34 mouse cellular contexts compared by ENCODE assay signal in genomic region chr5:115485489-115486205, GRCm38 (mm10). TPM values are rescaled to one million over a fixed set of nuclear protein-coding genes. Genes with fewer than 3 reads are reported as not detected.
DNase-seq lines count a peak whose midpoint lies in the region; ATAC-seq lines count a peak whose summit lies in the region.
"Had no signal": no experiment of that assay in that cellular context is flagged by ENCODE, and none has a peak within 500 bp of the region (broad histone marks: within the 10 kb centered on the region; RNA-seq: fewer than 3 reads in every experiment).

No protein-coding gene starts in this region.

- H3K27me3 ChIP-seq in liver, embryonic 13.5 days = no peaks in the 10 kb centered on the region
- no peaks in the 10 kb centered on the region for H3K27me3 ChIP-seq in liver, embryonic 11.5 days (replicated peaks; ENCODE audit: control insufficient read depth, insufficient read depth, low read length)
- H3K27me3 ChIP-seq in kidney, embryonic 15.5 days = no peaks in the 10 kb centered on the region
- H3K27me3 ChIP-seq: CH12.LX; embryonic facial prominence, embryonic 15.5 days had no signal

- no peak overlapping the region for H3K27ac ChIP-seq in liver, embryonic 13.5 days
- H3K27ac ChIP-seq in liver, embryonic 11.5 days (ENCODE audit: low read depth, low read length) = no peak overlapping the region
- H3K27ac ChIP-seq in kidney, embryonic 15.5 days = peak overlapping the region; percentile 54
- H3K27ac ChIP-seq: embryonic facial prominence, embryonic 10.5 days; hindbrain, embryonic 12.5 days; limb, embryonic 12.5 days; midbrain, embryonic 12.5 days had no signal

- peak; percentile 67 for DNase-seq in cerebellum, adult 9-10 months
- DNase-seq in cerebellum, postnatal 4 days (ENCODE audit: low spot score in 2 of 2) = no peak
- DNase-seq in liver, embryonic 13.5 days = no peak
- DNase-seq in liver, embryonic 11.5 days (ENCODE audit: low spot score) = no peak
- no peak for DNase-seq in spleen, postnatal 36 days (ENCODE audit: low spot score in 2 of 2)
- no peak for DNase-seq in left cerebral cortex, postnatal 14 days (ENCODE audit: low spot score in 2 of 2)
- DNase-seq: adrenal gland, adult 2 months; cerebellum, postnatal 10 days; gastrocnemius, postnatal 14 days; heart, postnatal 36 days; liver, postnatal 0 days; lung, postnatal 36 days; right cerebral cortex, postnatal 4 days had no signal

- no peaks in the 10 kb centered on the region for H3K36me3 ChIP-seq in liver, embryonic 13.5 days
- H3K36me3 ChIP-seq in liver, embryonic 11.5 days (ENCODE audit: control insufficient read depth, insufficient read depth, low read length) = no peaks in the 10 kb centered on the region
- H3K36me3 ChIP-seq in kidney, embryonic 15.5 days = no peaks in the 10 kb centered on the region
- H3K36me3 ChIP-seq: embryonic facial prominence, embryonic 15.5 days; hindbrain, embryonic 12.5 days; limb, embryonic 12.5 days; midbrain, embryonic 12.5 days; neural tube, embryonic 13.5 days had no signal

- peaks cover 37% of the 10 kb centered on the region for H3K4me1 ChIP-seq in liver, embryonic 13.5 days (replicated peaks)
- H3K4me1 ChIP-seq in liver, embryonic 11.5 days (replicated peaks; ENCODE audit: control insufficient read depth, insufficient read depth, low read length) = peaks cover 7% of the 10 kb centered on the region; the same call in 1 of the 2 replicates
- H3K4me1 ChIP-seq in kidney, embryonic 15.5 days = peaks cover 39% of the 10 kb centered on the region

- no peak overlapping the region for H3K9ac ChIP-seq in liver, embryonic 13.5 days
- no peak overlapping the region for H3K9ac ChIP-seq in liver, embryonic 11.5 days (ENCODE audit: low read depth, low read length)
- H3K9ac ChIP-seq in kidney, embryonic 15.5 days = no peak overlapping the region
- H3K9ac ChIP-seq: hindbrain, embryonic 12.5 days; midbrain, embryonic 12.5 days had no signal

- no peaks in the 10 kb centered on the region for H3K9me3 ChIP-seq in liver, embryonic 13.5 days (replicated peaks)
- H3K9me3 ChIP-seq in liver, embryonic 11.5 days (ENCODE audit: control insufficient read depth, low read length) = no peaks in the 10 kb centered on the region
- H3K9me3 ChIP-seq in kidney, embryonic 15.5 days (replicated peaks) = no peaks in the 10 kb centered on the region
- H3K9me3 ChIP-seq: embryonic facial prominence, embryonic 10.5 days; embryonic facial prominence, embryonic 15.5 days; forebrain, embryonic 13.5 days; hindbrain, embryonic 12.5 days; limb, embryonic 12.5 days; midbrain, embryonic 12.5 days; neural tube, embryonic 13.5 days had no signal

- no peak for ATAC-seq in liver, embryonic 13.5 days (ENCODE audit: low read depth)
- no peak for ATAC-seq in liver, embryonic 11.5 days (replicated peaks; ENCODE audit: low FRiP score)
- no peak for ATAC-seq in kidney, embryonic 15.5 days (replicated peaks; ENCODE audit: low FRiP score)
- ATAC-seq: activated CD4-positive, CD25-positive, alpha-beta regulatory T cell, adult 4 months; forebrain, embryonic 13.5 days; intestine, embryonic 16.5 days; liver, postnatal 0 days had no signal

- intact Hi-C loops in left cerebral cortex, postnatal 14 days (cut with DNase I) = no loop called here

- 81% methylated on average over 18 of the region's 18 CpGs for WGBS in liver, embryonic 13.5 days (ENCODE audit: insufficient replicate concordance)
- WGBS in liver, embryonic 11.5 days = 88% methylated on average over 18 of the region's 18 CpGs
- 64% methylated on average over 18 of the region's 18 CpGs for WGBS in kidney, embryonic 15.5 days

- H3K4me3 ChIP-seq in liver, embryonic 13.5 days (replicated peaks) = no peak overlapping the region
- no peak overlapping the region for H3K4me3 ChIP-seq in liver, embryonic 11.5 days (ENCODE audit: low read depth, low read length)
- H3K4me3 ChIP-seq in kidney, embryonic 15.5 days (replicated peaks) = no peak overlapping the region

- H3K4me2 ChIP-seq in liver, embryonic 13.5 days = 0 out of 2 replicates have a peak overlapping the region, but pooled peaks have one; percentile 0
- no peak overlapping the region for H3K4me2 ChIP-seq in liver, embryonic 11.5 days
- no peak overlapping the region for H3K4me2 ChIP-seq in kidney, embryonic 15.5 days

RNA-seq across cellular contexts. Expression of gene Sirt4, which starts 1.1 kb away (rescaled TPM):
- polyA plus RNA-seq in liver, embryonic 13.5 days (2015; fragmentation: Nextera tagmentation; extraction: Ambion mirVana) = 5.6 and 6.1 TPM in 2 replicates
- 14.8 and 15.2 TPM in 2 replicates for polyA plus RNA-seq in liver, embryonic 11.5 days (2014; fragmentation: Nextera tagmentation; extraction: Ambion mirVana)
- 24.6 and 25.0 TPM in 2 replicates for polyA plus RNA-seq in kidney, embryonic 15.5 days (2015; fragmentation: Nextera tagmentation; extraction: Ambion mirVana)
- 10 to 100 TPM; 27.4 to 27.7 TPM for total RNA-seq in left cerebral cortex, postnatal 14 days (2021)

RNA-seq across cellular contexts. Expression of gene Pla2g1b, which starts 19.6 kb away (rescaled TPM):
- 0.35 TPM in 1 of 2 replicates, not detected in the other for polyA plus RNA-seq in liver, embryonic 13.5 days (2015; fragmentation: Nextera tagmentation; extraction: Ambion mirVana)
- 0.89 and 1.2 TPM in 2 replicates for polyA plus RNA-seq in liver, embryonic 11.5 days (2014; fragmentation: Nextera tagmentation; extraction: Ambion mirVana)
- 0.61 and 1.2 TPM in 2 replicates for polyA plus RNA-seq in kidney, embryonic 15.5 days (2015; fragmentation: Nextera tagmentation; extraction: Ambion mirVana)
- not detected for total RNA-seq in left cerebral cortex, postnatal 14 days (2021)
- total RNA-seq: adrenal gland, adult 2 months; CH12.LX; gastrocnemius, postnatal 14 days; granulocyte monocyte progenitor cell, adult 5-6 weeks; heart, postnatal 36 days; layer of hippocampus, adult 18-20 months; layer of hippocampus, postnatal 10 days; left cerebral cortex, adult 18-20 months; left cerebral cortex, postnatal 25 days; megakaryocyte, adult 5-6 weeks had no signal
- polyA plus RNA-seq: activated CD4-positive, CD25-positive, alpha-beta regulatory T cell, adult 4 months; adrenal gland, adult 2 months; C2C12; cortical plate, adult 2 months; embryonic facial prominence, embryonic 10.5 days; embryonic facial prominence, embryonic 15.5 days; forebrain, embryonic 13.5 days; hindbrain, embryonic 12.5 days; limb, embryonic 12.5 days; liver, adult 2 months; liver, postnatal 0 days; midbrain, embryonic 12.5 days; urinary bladder, adult 2 months had no signal

RNA-seq across cellular contexts. Expression of gene Pxn, which starts 20.8 kb away (rescaled TPM):
- 11.1 and 14.5 TPM in 2 replicates for polyA plus RNA-seq in liver, embryonic 13.5 days (2015; fragmentation: Nextera tagmentation; extraction: Ambion mirVana)
- polyA plus RNA-seq in liver, embryonic 11.5 days (2014; fragmentation: Nextera tagmentation; extraction: Ambion mirVana) = 12.4 and 14.0 TPM in 2 replicates
- polyA plus RNA-seq in kidney, embryonic 15.5 days (2015; fragmentation: Nextera tagmentation; extraction: Ambion mirVana) = 51.7 and 56.1 TPM in 2 replicates
- 10 to 100 TPM; 20.8 to 22.1 TPM for total RNA-seq in left cerebral cortex, postnatal 14 days (2021)

RNA-seq across cellular contexts. Expression of gene Msi1, which starts 56.2 kb away (rescaled TPM):
- 0.83 and 1.4 TPM in 2 replicates for polyA plus RNA-seq in liver, embryonic 13.5 days (2015; fragmentation: Nextera tagmentation; extraction: Ambion mirVana)
- 7.5 and 9.7 TPM in 2 replicates for polyA plus RNA-seq in liver, embryonic 11.5 days (2014; fragmentation: Nextera tagmentation; extraction: Ambion mirVana)
- polyA plus RNA-seq in kidney, embryonic 15.5 days (2015; fragmentation: Nextera tagmentation; extraction: Ambion mirVana) = 21.1 and 22.0 TPM in 2 replicates
- 10 to 100 TPM; 45.4 to 54.0 TPM for total RNA-seq in left cerebral cortex, postnatal 14 days (2021)
- total RNA-seq: granulocyte monocyte progenitor cell, adult 5-6 weeks; liver, adult 2 months; megakaryocyte, adult 5-6 weeks had no signal
- polyA plus RNA-seq: activated CD4-positive, CD25-positive, alpha-beta regulatory T cell, adult 4 months had no signal
